ENCODE assay signal across 8 mouse cellular contexts in the genomic region with DNA sequence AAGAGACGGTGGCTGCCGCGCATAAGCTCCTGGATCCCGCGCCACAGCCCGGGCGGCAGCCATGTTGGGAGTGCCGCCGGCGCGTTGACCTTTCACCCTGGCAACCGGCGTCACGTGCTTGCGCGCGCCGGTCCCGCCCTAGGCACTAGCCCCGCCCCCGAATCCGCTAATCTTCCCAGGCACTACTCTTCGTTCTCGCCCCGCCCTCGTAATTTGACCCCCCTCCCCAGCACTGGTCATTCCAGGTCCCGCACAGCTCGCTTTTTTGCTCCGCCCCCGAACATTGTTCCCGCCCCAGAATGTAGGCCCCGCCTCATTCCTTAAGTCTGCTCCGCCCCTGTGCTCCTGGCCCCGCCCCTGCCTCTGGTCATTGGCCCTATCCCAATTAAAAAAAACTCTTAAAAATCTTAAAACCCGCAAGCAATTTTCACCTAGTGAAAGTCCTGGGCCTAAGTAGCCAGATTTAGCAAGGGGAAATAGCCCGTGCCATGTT. TPM values are rescaled to one million over a fixed set of nuclear protein-coding genes. Genes with fewer than 3 reads are reported as not detected.
DNase-seq lines count a peak whose midpoint lies in the region; ATAC-seq lines count a peak whose summit lies in the region.

Gene Qsox2, minus strand, starts transcription at position 236 of the 493 bp plus-strand sequence.

- no peaks in the 10 kb centered on the region for H3K27me3 ChIP-seq in hindbrain, embryonic 12.5 days

- ATAC-seq in hindbrain, embryonic 12.5 days (ENCODE audit: low FRiP score), result peak; percentile 91

- WGBS in hindbrain, embryonic 12.5 days, result 2% methylated on average over 36 of the region's 36 CpGs

- H3K27ac ChIP-seq in hindbrain, embryonic 12.5 days, result peak within 1 kb of the TSS; percentile 71

- peak within 1 kb of the TSS; percentile 82 for H3K4me3 ChIP-seq in hindbrain, embryonic 12.5 days

- H3K9me3 ChIP-seq in hindbrain, embryonic 12.5 days (replicated peaks), result no peaks in the 10 kb centered on the region

- H3K4me2 ChIP-seq in hindbrain, embryonic 12.5 days (replicated peaks), result peak within 1 kb of the TSS; percentile 69

- no peaks in the 10 kb centered on the region for H3K36me3 ChIP-seq in hindbrain, embryonic 12.5 days

- H3K4me1 ChIP-seq in hindbrain, embryonic 12.5 days, result peaks cover 17% of the 10 kb centered on the region

- H3K9ac ChIP-seq in hindbrain, embryonic 12.5 days, result peak within 1 kb of the TSS; percentile 82

- DNase-seq in NIH3T3 (ENCODE audit: low read depth), result peak; percentile 98
- peak; percentile 97 for DNase-seq in cerebellum, postnatal 10 days
- peak; percentile 80 to 88 for DNase-seq in frontal cortex, postnatal 10 days (ENCODE audit: low spot score in 2 of 2)
- DNase-seq in layer of hippocampus, postnatal 14 days (ENCODE audit: low spot score in 2 of 2), result peak; percentile 81 to 85
- DNase-seq in lung, postnatal 14 days, result peak; percentile 93
- DNase-seq in retina, adult 2 months (ENCODE audit: low read depth, low spot score), result peak; percentile 92
- peak; percentile 81 to 86 for DNase-seq in thymus, postnatal 36 days

RNA-seq across cellular contexts. Expression of gene Qsox2, which starts in this region (rescaled TPM):
- polyA plus RNA-seq in hindbrain, embryonic 12.5 days (2016; fragmentation: Nextera tagmentation; extraction: Ambion mirVana), result 19.6 and 20.3 TPM in 2 replicates
- total RNA-seq in layer of hippocampus, postnatal 14 days (2021), result 10 to 100 TPM; 20.8 to 21.8 TPM

Comparison
In these comparisons a context has a peak if more than half of its experiments do, and no peak if none do; other contexts are left out.
1. Peak in every context shown above with its lines: DNase-seq, ATAC-seq, H3K4me3 ChIP-seq and H3K27ac ChIP-seq.